Mouse (Mus musculus) CH12.LX (cell line): ENCODE data around the gene Abcb8.

ENCODE experiments used
- CTCF ChIP-seq, 2 experiments: IDR thresholded peaks in 1 of 2; conservative IDR thresholded peaks in 1 of 2; 2 replicates each; pipeline ENCODE4 v1.5.1; 2011 to 2012; ENCODE audit warnings: low read depth in 2 of 2, low read length in 2 of 2, improper control_type of control experiment in 1 of 2, inconsistent platforms in 1 of 2, mild to moderate bottlenecking in 1 of 2, moderate library complexity in 1 of 2
- ELF1 ChIP-seq: IDR thresholded peaks from 2 replicates; pipeline ENCODE4 v1.6.1; 2014; ENCODE audit warnings: low read depth, mild to moderate bottlenecking, inconsistent platforms, low read length, improper control_type of control experiment
- EP300 ChIP-seq: IDR thresholded peaks from 2 replicates; pipeline ENCODE4 v1.6.1; 2011; ENCODE audit warnings: low read length, improper control_type of control experiment
- ETS1 ChIP-seq: conservative IDR thresholded peaks from 2 replicates; pipeline ENCODE4 v1.6.1; 2012; ENCODE audit warnings: low read depth, mild to moderate bottlenecking, inconsistent platforms, low read length, improper control_type of control experiment, moderate library complexity
- JUN ChIP-seq: IDR thresholded peaks from 2 replicates; pipeline ENCODE4 v1.6.1; 2011; ENCODE audit warnings: low read depth, mild to moderate bottlenecking, low read length, improper control_type of control experiment, moderate library complexity; ENCODE audit not compliant: insufficient read depth
- MEF2A ChIP-seq: IDR thresholded peaks from 2 replicates; pipeline ENCODE4 v1.6.1; 2014; ENCODE audit warnings: low read depth, mild to moderate bottlenecking, inconsistent platforms, low read length, improper control_type of control experiment, borderline replicate concordance
- POLR2A ChIP-seq: IDR thresholded peaks from 2 replicates; pipeline ENCODE4 v1.6.1; 2011; ENCODE audit warnings: low read depth, mild to moderate bottlenecking, improper control_type of control experiment, low read length
- ZC3H11A ChIP-seq: IDR thresholded peaks from 2 replicates; pipeline ENCODE4 v1.6.1; 2012; ENCODE audit warnings: low read depth, mild to moderate bottlenecking, inconsistent platforms, low read length, improper control_type of control experiment
- ZMIZ1 ChIP-seq: IDR thresholded peaks from 2 replicates; pipeline ENCODE4 v1.6.1; 2012; ENCODE audit warnings: low read depth, mild to moderate bottlenecking, inconsistent platforms, low read length, improper control_type of control experiment

- no peak for TF ChIP-seq MEF2A
- no peak for TF ChIP-seq EP300
- TF ChIP-seq POLR2A, result no peak
- no peak for TF ChIP-seq ZC3H11A
- TF ChIP-seq ETS1, result no peak
- TF ChIP-seq CTCF (conservative IDR thresholded peaks at IDR 0.05 in 1 of 2, IDR thresholded peaks at IDR 0.05 in 1 of 2; ENCODE audit: low read depth in 2 of 2, low read length in 2 of 2), result peak in 1 of 2 experiments; percentile 78; a peak in 2 of 4 replicates
- TF ChIP-seq JUN, result no peak
- TF ChIP-seq ELF1, result 0 out of 2 replicates have a peak, but pooled peaks have one; percentile 25
- TF ChIP-seq ZMIZ1, result no peak
Observed at GRCm38 (mm10) chr5:24357461-24357860, 36.0 kb upstream of the Abcb8 start.
